Mouse (Mus musculus) left cerebral cortex, adult 9 months (tissue): ENCODE measurements around the gene Csnk1e.
"Not testable (repeated sequence)": the region's sequence is repeated elsewhere in the genome, so short reads cannot be mapped to it uniquely, and the experiment has no call there.

Experiments used
- DNase-seq, 2 experiments: peaks; one replicate each; pipeline ENCODE4 v3.0.0; 2022; ENCODE audit warnings: low spot score in 2 of 2

Csnk1e gene

GRCm38 (mm10) chr15:79455106-79455810 lies at the start of gene Csnk1e:
Gene Csnk1e (minus strand): TSS chr15:79455566.
- no peak for DNase-seq

- no peak for DNase-seq
Observed at GRCm38 (mm10) chr15:79504707-79505452, 49.5 kb upstream of the Csnk1e start, which contains the start of gene Kcnj4. Gene Kcnj4 (minus strand): TSS chr15:79505241.

- no peak for DNase-seq
Observed at GRCm38 (mm10) chr15:79503438-79503837, 48.1 kb upstream of the Csnk1e start.

- DNase-seq = peak in 1 of 2 experiments; percentile 71
Observed at GRCm38 (mm10) chr15:79502891-79503341, 47.5 kb upstream of the Csnk1e start.

- DNase-seq = peak in 1 of 2 experiments; percentile 79
Observed at GRCm38 (mm10) chr15:79500110-79500509, 44.7 kb upstream of the Csnk1e start.

- DNase-seq = no peak
Observed at GRCm38 (mm10) chr15:79493527-79493926, 38.2 kb upstream of the Csnk1e start.

- no peak for DNase-seq
Observed at GRCm38 (mm10) chr15:79489463-79489862, 34.1 kb upstream of the Csnk1e start.

GRCm38 (mm10) chr15:79481181-79481688 lies 25.9 kb upstream of the Csnk1e start:
- DNase-seq = peak; percentile 77 to 80

- no peak for DNase-seq
Observed at GRCm38 (mm10) chr15:79477227-79477626, 21.9 kb upstream of the Csnk1e start.

GRCm38 (mm10) chr15:79473638-79474355 lies 18.4 kb upstream of the Csnk1e start:
- DNase-seq = no peak

GRCm38 (mm10) chr15:79473042-79473441 lies 17.7 kb upstream of the Csnk1e start:
- DNase-seq = no peak

GRCm38 (mm10) chr15:79471095-79471494 lies 15.7 kb upstream of the Csnk1e start:
- DNase-seq = peak in 1 of 2 experiments; percentile 60

- DNase-seq = no peak
Observed at GRCm38 (mm10) chr15:79470583-79470982, 15.2 kb upstream of the Csnk1e start.

GRCm38 (mm10) chr15:79469577-79469976 lies 14.2 kb upstream of the Csnk1e start:
- no peak for DNase-seq

- peak; percentile 61 to 90 for DNase-seq
Observed at GRCm38 (mm10) chr15:79466601-79467286, 11.4 kb upstream of the Csnk1e start.

- no peak for DNase-seq
Observed at GRCm38 (mm10) chr15:79456546-79456945, 1.2 kb upstream of the Csnk1e start.

GRCm38 (mm10) chr15:79456104-79456503 lies 738 bp upstream of the Csnk1e start:
- not testable (repeated sequence) for DNase-seq

GRCm38 (mm10) chr15:79453831-79454230 lies 1.5 kb downstream of the Csnk1e start:
- DNase-seq = no peak

- DNase-seq = no peak
Observed at GRCm38 (mm10) chr15:79448041-79448440, 7.3 kb downstream of the Csnk1e start.

GRCm38 (mm10) chr15:79445786-79446654 lies 9.3 kb downstream of the Csnk1e start:
- DNase-seq = no peak
